Mouse (Mus musculus) midbrain, embryonic 10.5 days (tissue): ENCODE data around the gene Pde5a. TPM values are rescaled to one million over a fixed set of nuclear protein-coding genes. Genes with fewer than 3 reads are reported as not detected.

Experiments used
- DNase-seq: peaks from one replicate; pipeline ENCODE4 v3.0.0-alpha.2; 2017; ENCODE audit warnings: low spot score
- H3K27ac ChIP-seq: fragments of 300-500 bp; sonication (generic); replicated peaks from 2 replicates; pipeline ENCODE4 v1.5.1; 2016; ENCODE audit warnings: mild to moderate bottlenecking
- H3K27me3 ChIP-seq: fragments of 300-500 bp; sonication (generic); 2 replicates; pipeline ENCODE4 v1.6.1; 2016; ENCODE audit warnings: low read depth, mild to moderate bottlenecking; ENCODE audit not compliant: poor library complexity, severe bottlenecking
- H3K36me3 ChIP-seq: fragments of 300-500 bp; sonication (generic); 2 replicates; pipeline ENCODE4 v1.6.1; 2016; ENCODE audit warnings: mild to moderate bottlenecking, moderate library complexity
- H3K4me1 ChIP-seq: fragments of 300-500 bp; sonication (generic); 2 replicates; pipeline ENCODE4 v1.6.1; 2016
- H3K4me3 ChIP-seq: fragments of 300-500 bp; sonication (generic); 2 replicates; pipeline ENCODE4 v1.5.1; 2016; ENCODE audit warnings: mild to moderate bottlenecking, moderate library complexity
- H3K9me3 ChIP-seq: fragments of 300-500 bp; sonication (generic); replicated peaks from 2 replicates; pipeline ENCODE4 v1.6.1; 2016; ENCODE audit warnings: mild to moderate bottlenecking
- WGBS: fragments of 180-500 bp; shearing (Covaris S2); methylation state at CpG from one replicate; pipeline ENCODE4 v1.1.7; 2016; 5-methylcytosine and 5-hydroxymethylcytosine counted together
- polyA plus RNA-seq: library from polyadenylated mRNA; unstranded; fragments of >200 nt; fragmentation: Nextera tagmentation; extraction: Ambion mirVana; gene quantifications from 2 replicates; pipeline ENCODE4 v1.2.1, GENCODE M21; 2016

Pde5a gene
- polyA plus RNA-seq, 1 experiment from 2014 or later = 3.6 TPM

DNA sequence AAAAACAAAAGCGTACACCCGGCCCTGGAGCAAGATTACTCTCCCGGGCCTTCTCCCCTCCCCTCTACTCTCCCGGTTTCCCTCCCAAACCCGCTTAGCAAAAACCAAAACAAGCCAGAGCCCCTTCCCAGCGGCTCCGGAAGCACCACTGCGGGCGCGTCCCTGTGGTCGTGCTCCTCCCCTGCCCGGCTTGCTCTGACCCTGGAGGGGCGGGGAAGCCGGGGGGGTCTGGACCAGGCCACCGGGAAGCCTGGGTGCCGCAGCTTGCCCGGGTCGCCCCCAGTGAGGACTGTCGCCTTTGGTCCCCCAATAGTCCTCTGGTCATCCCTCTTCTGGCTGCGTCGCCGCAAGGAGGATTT, 833 bp downstream of the Pde5a start:
- peaks cover 32% of the 10 kb centered on the region for H3K4me1 ChIP-seq
- no peaks in the 10 kb centered on the region; the same call in 1 of the 2 replicates for H3K27me3 ChIP-seq
- WGBS = under 1% methylated on average over 22 of the region's 22 CpGs
- H3K27ac ChIP-seq = peak overlapping the region; percentile 96
- DNase-seq = peak; percentile 82
- no peaks in the 10 kb centered on the region for H3K36me3 ChIP-seq
- H3K4me3 ChIP-seq = peak overlapping the region; percentile 83
- H3K9me3 ChIP-seq = no peaks in the 10 kb centered on the region

DNA sequence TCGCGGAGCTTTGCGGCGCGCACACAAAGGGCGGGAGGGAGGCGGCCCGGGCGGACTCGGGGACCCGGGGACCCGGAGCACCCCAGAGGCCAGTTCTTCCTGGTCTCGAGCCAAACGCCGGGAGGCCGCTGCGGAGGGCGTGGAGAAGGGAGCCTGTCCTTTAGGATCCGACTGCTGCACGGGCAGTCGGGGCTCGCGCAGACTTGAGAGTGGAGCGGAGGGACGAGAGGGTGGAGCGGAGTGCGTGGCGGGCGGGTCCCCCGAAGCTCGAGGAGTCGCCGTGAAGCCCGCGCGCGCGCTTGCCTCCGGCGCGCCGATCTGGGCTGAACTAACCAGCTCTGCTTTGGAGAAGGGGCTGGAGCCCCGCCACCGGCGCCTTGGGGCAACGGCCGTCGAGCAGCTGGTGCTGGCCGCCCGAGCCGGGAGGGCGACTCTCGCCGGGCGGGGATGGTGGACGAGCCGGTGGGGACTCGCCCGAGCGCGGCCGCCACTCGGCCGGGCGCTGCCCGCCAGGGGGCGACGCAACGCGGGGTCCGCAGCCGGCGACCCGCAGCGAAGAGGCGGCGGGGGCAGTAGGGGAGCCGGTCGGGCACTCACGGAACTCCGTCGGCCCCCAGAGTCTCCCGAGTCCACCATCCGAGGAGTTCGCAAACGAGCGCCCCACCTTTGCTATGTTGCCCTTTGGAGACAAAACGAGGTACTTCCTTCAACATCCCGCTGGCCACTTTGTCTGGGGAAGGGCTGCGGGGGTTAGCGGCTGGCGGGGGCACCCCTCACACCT, 1.4 kb downstream of the Pde5a start:
- DNase-seq = peak; percentile 84
- Histone ChIP-seq H3K27me3 (no peaks in the 10 kb centered on the region; the same call in 1 of the 2 replicates), H3K4me1 (peaks cover 32% of the 10 kb centered on the region), H3K36me3 (no peaks in the 10 kb centered on the region), H3K27ac (peak overlapping the region; percentile 96), H3K4me3 (peak overlapping the region; percentile 83), H3K9me3 (no peaks in the 10 kb centered on the region)
- under 1% methylated on average over 92 of the region's 92 CpGs for WGBS

DNA sequence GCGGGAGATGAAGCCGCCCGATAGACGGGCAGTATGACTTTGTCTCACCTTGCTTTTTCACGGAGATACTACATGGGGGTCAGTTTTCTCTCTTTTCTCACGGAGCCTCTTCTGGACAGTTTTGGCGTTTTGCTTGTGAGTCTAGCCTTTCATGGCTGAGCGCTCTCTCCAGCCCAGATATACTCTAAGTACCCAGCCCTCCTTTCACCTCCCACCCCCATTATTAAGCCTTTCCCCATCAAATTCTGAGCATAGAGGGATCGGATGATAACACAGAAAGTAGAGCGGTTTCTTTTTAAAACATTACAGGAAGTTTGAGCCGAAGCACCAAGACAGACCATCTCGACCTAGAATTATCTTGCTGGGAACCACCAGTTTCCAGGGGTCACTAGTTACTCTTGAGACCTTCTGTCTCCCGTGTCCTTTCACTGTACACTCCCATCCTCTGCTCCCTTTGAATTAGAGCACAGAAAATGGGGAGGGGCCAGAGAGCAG, 2.0 kb downstream of the Pde5a start:
- Histone ChIP-seq H3K4me3 (peak overlapping the region; percentile 83), H3K27me3 (no peaks in the 10 kb centered on the region; the same call in 1 of the 2 replicates), H3K9me3 (no peaks in the 10 kb centered on the region), H3K4me1 (peaks cover 32% of the 10 kb centered on the region), H3K36me3 (no peaks in the 10 kb centered on the region), H3K27ac (peak overlapping the region; percentile 96)
- 2% methylated on average over 13 of the region's 13 CpGs for WGBS
- DNase-seq = peak; percentile 31

DNA sequence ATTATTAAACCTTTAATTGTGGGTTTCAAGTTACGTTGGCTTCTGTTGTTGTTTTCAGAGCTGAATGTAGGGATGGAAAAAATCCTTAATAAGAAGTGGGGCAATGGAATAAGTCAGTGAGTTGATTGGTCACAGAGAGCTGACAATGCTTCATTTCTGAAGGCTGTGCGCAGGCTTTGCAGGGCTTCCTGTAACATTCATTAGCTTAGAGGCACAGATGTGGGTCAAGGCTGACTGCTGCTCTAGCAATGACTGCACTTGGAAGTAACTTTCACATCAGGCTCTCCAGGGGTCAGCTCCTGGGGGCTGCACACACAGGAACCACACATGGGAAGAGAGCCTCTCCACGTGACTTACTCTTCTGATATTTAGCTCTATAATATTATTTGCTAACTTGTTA, 5.1 kb downstream of the Pde5a start:
- Histone ChIP-seq H3K4me1 (peaks cover 29% of the 10 kb centered on the region), H3K27ac (no peak overlapping the region), H3K4me3 (no peak overlapping the region), H3K27me3 (no peaks in the 10 kb centered on the region; the same call in 1 of the 2 replicates), H3K36me3 (no peaks in the 10 kb centered on the region), H3K9me3 (no peaks in the 10 kb centered on the region)
- WGBS = 90% methylated on average over 3 of the region's 3 CpGs
- no peak for DNase-seq

DNA sequence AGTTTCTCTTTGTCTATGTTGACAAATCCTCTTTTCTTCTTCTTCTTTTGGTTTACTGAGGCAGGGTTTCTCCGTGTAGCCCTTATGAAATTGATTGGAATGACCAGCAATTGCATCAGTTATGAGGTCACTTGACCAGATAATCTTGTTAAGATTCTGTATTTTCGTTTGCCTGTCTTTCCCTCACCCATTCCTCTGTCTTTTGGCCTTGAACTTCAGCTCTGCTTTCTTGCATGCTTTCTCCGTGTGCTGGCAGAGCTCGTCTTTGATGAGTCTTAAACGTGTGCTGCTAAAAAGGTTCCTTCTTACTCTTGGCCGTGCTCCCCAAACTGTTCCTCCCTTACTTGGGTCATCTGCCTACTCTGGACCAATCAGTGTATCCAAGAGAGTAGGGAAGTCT, 5.6 kb downstream of the Pde5a start:
- Histone ChIP-seq H3K36me3 (no peaks in the 10 kb centered on the region), H3K4me1 (peaks cover 24% of the 10 kb centered on the region), H3K9me3 (no peaks in the 10 kb centered on the region), H3K4me3 (no peak overlapping the region), H3K27ac (no peak overlapping the region), H3K27me3 (no peaks in the 10 kb centered on the region; the same call in 1 of the 2 replicates)
- DNase-seq = no peak
- 80% methylated on average over 6 of the region's 6 CpGs for WGBS

DNA sequence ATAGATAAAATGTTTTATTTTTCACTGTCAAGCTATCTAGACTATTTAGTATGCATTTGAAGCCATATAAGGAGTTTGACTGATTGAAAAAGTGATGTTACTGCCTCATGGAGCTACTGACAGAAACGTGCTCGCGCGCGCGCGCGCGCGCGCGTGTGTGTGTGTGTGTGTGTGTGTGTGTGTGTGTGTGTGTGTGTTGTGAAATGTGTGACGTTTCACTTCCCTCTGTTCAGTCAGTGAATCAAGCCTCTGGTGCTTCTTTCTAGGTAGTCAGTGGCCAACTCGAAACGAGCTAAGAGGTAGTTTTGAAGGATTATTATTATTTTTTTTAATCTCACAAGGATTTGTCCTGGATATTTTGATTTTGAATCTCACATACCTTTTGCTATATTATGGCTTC, 10.7 kb downstream of the Pde5a start:
- Histone ChIP-seq H3K27me3 (no peaks in the 10 kb centered on the region), H3K4me1 (no peaks in the 10 kb centered on the region), H3K4me3 (no peak overlapping the region), H3K9me3 (peaks cover 5% of the 10 kb centered on the region; the same call in 1 of the 2 replicates), H3K36me3 (0 out of 2 replicates have a peak, but pooled peaks cover 8% of the 10 kb centered on the region), H3K27ac (no peak overlapping the region)
- DNase-seq = no peak
- 98% methylated on average over 15 of the region's 15 CpGs for WGBS

DNA sequence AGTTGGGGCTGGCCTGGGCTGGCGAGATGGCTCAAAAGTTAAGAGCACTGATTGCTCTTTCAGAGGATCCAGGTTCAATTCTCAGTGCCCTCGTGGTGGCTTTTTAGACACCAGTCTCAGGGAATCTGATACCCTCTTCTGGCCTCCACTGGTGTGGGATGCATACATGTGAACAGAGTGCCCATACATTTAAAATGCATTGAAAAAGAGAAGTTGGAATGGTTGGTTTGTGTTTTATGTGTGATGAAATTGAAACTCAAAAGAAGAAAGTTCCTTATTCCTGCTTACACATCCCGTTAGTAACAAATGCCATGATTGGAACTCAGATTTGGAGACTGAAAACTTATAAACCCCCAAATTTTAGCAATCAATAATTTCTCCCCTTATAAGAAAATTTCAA, 15.5 kb downstream of the Pde5a start:
- H3K36me3 ChIP-seq = peaks cover 26% of the 10 kb centered on the region
- no peak overlapping the region for H3K27ac ChIP-seq
- 88% methylated on average over 3 of the region's 3 CpGs for WGBS
- H3K4me3 ChIP-seq = no peak overlapping the region
- no peak for DNase-seq
- H3K27me3 ChIP-seq = no peaks in the 10 kb centered on the region
- no peaks in the 10 kb centered on the region for H3K4me1 ChIP-seq
- H3K9me3 ChIP-seq = peaks cover 17% of the 10 kb centered on the region; the same call in 1 of the 2 replicates

DNA sequence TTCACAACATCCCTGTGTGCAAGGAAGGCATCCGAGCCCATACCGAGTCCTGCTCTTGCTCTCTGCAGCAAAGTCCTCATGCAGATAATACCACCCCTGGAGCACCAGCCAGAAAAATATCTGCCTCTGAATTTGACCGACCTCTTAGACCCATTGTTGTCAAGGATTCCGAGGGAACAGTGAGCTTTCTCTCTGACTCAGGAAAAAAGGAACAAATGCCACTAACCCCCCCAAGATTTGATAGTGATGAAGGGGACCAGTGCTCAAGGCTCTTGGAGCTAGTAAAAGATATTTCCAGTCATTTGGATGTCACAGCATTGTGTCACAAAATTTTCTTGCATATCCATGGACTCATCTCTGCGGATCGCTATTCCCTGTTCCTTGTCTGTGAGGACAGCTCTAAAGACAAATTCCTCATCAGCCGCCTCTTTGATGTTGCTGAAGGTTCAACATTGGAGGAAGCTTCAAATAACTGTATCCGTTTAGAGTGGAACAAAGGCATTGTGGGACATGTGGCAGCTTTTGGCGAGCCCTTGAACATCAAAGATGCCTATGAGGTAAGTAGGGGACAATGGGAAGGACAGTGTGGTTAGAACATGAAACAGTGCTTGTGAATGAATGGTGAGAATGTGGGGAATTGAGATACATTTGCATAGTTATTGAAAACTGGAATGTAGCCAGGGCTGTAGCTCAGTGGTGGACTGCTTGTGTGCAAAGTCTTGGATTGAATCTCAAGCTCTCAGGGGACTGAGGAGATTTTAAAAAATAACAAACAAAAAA, 19.4 kb downstream of the Pde5a start:
- Histone ChIP-seq H3K27ac (no peak overlapping the region), H3K4me1 (no peaks in the 10 kb centered on the region), H3K27me3 (no peaks in the 10 kb centered on the region), H3K4me3 (no peak overlapping the region), H3K36me3 (peaks cover 23% of the 10 kb centered on the region), H3K9me3 (peaks cover 11% of the 10 kb centered on the region; the same call in 1 of the 2 replicates)
- DNase-seq = no peak
- 89% methylated on average over 9 of the region's 9 CpGs for WGBS

DNA sequence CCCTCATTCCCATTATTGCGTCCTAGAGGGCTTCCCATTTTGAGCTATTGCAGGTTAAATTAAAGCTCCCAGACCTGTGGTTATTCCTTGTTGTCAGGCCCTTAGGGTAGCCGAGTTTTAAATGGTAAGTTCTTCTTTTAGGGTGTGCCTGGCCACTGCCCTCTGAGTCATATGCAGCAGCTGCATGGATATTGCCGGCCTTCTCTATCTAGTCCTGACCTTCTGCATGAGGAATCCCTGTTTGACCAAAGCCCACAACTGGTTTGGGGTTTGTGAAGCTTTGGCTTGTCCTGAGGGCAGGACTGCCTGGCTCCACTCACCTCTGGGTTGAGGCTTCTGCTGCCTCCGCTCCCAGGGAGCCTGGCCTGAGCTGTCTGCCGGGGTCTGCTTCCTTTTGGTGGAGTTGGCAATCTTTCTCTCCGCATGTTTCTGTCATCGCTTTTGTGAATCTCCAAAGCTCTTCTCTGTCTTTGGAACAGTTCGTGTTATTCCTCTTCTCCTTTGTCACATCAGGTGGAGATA, 34.6 kb downstream of the Pde5a start:
- 89% methylated on average over 8 of the region's 8 CpGs for WGBS
- no peaks in the 10 kb centered on the region for H3K27me3 ChIP-seq
- DNase-seq = no peak
- H3K4me1 ChIP-seq = peaks cover 10% of the 10 kb centered on the region
- no peaks in the 10 kb centered on the region for H3K9me3 ChIP-seq
- H3K4me3 ChIP-seq = no peak overlapping the region
- H3K36me3 ChIP-seq = peaks cover 13% of the 10 kb centered on the region
- no peak overlapping the region for H3K27ac ChIP-seq

DNA sequence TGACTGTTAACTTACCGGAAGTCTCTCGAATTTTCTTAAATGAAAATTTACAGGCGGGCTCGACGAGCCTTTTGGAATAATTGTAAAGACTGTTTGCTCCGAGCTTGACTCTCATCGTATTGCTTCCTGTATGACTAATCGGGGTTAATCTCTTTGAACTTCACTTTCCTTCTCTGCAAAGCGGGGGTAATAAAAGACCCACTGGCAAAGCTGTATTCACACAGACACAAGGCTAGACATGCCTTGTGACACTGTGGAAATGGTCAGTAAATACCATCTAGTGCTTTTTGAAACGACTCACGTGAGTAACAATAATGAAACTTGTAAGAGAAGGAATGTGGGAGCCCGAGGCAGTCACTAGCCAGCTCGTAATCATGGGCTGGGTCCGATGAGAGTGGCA, 35.0 kb downstream of the Pde5a start:
- H3K27ac ChIP-seq = no peak overlapping the region
- no peaks in the 10 kb centered on the region for H3K27me3 ChIP-seq
- no peak overlapping the region for H3K4me3 ChIP-seq
- H3K4me1 ChIP-seq = peaks cover 10% of the 10 kb centered on the region
- DNase-seq = no peak
- 72% methylated on average over 14 of the region's 14 CpGs for WGBS
- H3K36me3 ChIP-seq = peaks cover 13% of the 10 kb centered on the region
- no peaks in the 10 kb centered on the region for H3K9me3 ChIP-seq

DNA sequence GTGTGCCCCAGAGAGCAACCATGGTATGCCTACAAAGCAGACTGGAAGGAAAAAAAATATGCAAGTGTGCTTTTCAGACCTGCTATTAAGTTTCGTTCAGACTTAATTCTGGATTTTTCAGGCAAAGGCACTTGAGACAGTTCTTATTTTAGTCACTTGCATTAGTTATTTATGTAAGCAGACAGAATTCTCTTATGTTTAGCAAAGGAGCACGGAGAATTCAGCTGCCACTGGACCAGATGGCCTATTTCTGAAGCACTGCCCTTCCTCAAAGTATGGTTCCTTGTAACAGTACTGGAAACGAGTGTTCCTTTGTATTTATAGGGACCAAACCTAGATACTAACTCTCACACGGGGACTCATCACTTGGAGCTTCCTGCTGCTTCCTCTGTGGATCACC, 38.2 kb downstream of the Pde5a start:
- Histone ChIP-seq H3K27ac (no peak overlapping the region), H3K36me3 (peaks cover 9% of the 10 kb centered on the region), H3K4me3 (no peak overlapping the region), H3K4me1 (peaks cover 10% of the 10 kb centered on the region), H3K9me3 (no peaks in the 10 kb centered on the region), H3K27me3 (no peaks in the 10 kb centered on the region)
- no peak for DNase-seq
- 70% methylated on average over 4 of the region's 4 CpGs for WGBS

DNA sequence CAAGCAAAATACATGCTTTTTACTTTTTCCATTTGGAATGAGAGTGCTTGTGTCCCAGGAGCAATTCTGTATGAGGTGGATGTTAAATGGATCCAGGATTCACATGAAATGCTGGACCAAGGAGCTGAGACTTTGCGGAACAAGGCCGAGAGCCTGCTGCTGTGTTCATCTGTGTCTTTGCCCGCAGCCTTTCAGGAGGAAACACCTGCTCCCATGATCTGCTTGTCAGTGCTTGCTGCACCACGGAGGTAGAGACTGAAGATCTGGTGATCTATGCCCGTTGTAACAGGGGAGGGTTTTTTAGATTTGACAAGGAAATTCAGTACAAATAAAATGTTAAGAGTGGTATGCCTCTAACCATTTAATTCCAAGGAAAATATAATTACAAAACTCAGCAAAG, 39.1 kb downstream of the Pde5a start:
- Histone ChIP-seq H3K4me3 (no peak overlapping the region), H3K27ac (no peak overlapping the region), H3K9me3 (no peaks in the 10 kb centered on the region), H3K27me3 (no peaks in the 10 kb centered on the region), H3K4me1 (peaks cover 10% of the 10 kb centered on the region), H3K36me3 (no peaks in the 10 kb centered on the region)
- 80% methylated on average over 5 of the region's 5 CpGs for WGBS
- no peak for DNase-seq

DNA sequence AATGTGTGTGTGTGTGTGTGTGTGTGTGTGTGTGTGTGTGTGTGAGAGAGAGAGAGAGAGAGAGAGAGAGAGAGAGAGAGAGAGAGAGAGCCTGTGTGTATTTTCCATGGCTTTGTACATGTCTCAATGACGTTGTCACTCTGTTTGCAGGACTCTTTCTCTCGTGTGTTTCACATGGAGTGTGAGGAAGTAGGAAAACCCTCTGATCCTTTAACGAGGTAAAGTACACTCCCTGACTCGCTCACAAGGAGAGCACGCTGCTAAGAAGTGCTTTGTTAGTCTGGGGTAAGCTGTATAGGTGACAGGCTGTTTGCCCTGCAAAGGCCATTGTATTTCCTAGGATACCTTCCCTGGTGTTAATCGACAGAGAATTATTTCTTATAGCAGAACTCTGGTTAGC, 52.7 kb downstream of the Pde5a start:
- 70% methylated on average over 6 of the region's 6 CpGs for WGBS
- H3K27me3 ChIP-seq = no peaks in the 10 kb centered on the region
- DNase-seq = no peak

More for the DNA sequence above, 52.7 kb downstream of the Pde5a start:
- Histone ChIP-seq H3K9me3 (no peaks in the 10 kb centered on the region), H3K4me1 (no peaks in the 10 kb centered on the region), H3K36me3 (peaks cover 15% of the 10 kb centered on the region), H3K27ac (no peak overlapping the region), H3K4me3 (no peak overlapping the region)
